Mouse (Mus musculus) heart, embryonic 16.5 days (tissue): Measurements from ENCODE around the gene Cd19. TPM values are rescaled to one million over a fixed set of nuclear protein-coding genes. Genes with fewer than 3 reads are reported as not detected.
"Not testable (repeated sequence)": the region's sequence is repeated elsewhere in the genome, so short reads cannot be mapped to it uniquely, and the experiment has no call there.

Experiments
- ATAC-seq: fragments of 200-750 bp; cut with Nextera tagmentation; replicated peaks from 2 replicates; pipeline ENCODE4 v1.8.0; 2017; ENCODE audit warnings: moderate number of reproducible peaks; ENCODE audit not compliant: insufficient read depth, low FRiP score; ENCODE audit errors: extremely low read depth
- H3K27ac ChIP-seq: fragments of 300-500 bp; sonication (generic); 2 replicates; pipeline ENCODE4 v1.5.1; 2014; ENCODE audit warnings: mild to moderate bottlenecking, low read length, control low read depth, moderate library complexity
- H3K27me3 ChIP-seq: fragments of 300-500 bp; sonication (generic); 2 replicates; pipeline ENCODE4 v1.6.1; 2014; ENCODE audit warnings: low read length, mixed read lengths; ENCODE audit not compliant: control insufficient read depth, insufficient read depth
- H3K36me3 ChIP-seq: fragments of 300-500 bp; sonication (generic); 2 replicates; pipeline ENCODE4 v1.6.1; 2014; ENCODE audit not compliant: control insufficient read depth, insufficient read depth
- H3K4me1 ChIP-seq: fragments of 300-500 bp; sonication (generic); 2 replicates; pipeline ENCODE4 v1.6.1; 2014; ENCODE audit warnings: low read length, mixed read lengths; ENCODE audit not compliant: control insufficient read depth, insufficient read depth
- H3K4me2 ChIP-seq: fragments of 300-500 bp; sonication (generic); 2 replicates; pipeline ENCODE4 v1.6.1; 2014; ENCODE audit warnings: low read depth, mild to moderate bottlenecking, control low read depth, low read length
- H3K4me3 ChIP-seq: fragments of 300-500 bp; sonication (generic); 2 replicates; pipeline ENCODE4 v1.5.1; 2014; ENCODE audit warnings: mild to moderate bottlenecking, control low read depth, low read length
- H3K9ac ChIP-seq: fragments of 300-500 bp; sonication (generic); 2 replicates; pipeline ENCODE4 v1.6.1; 2014; ENCODE audit warnings: low read length, control low read depth
- H3K9me3 ChIP-seq: fragments of 300-500 bp; sonication (generic); replicated peaks from 2 replicates; pipeline ENCODE4 v1.6.1; 2016; ENCODE audit warnings: low read length; ENCODE audit not compliant: control insufficient read depth
- WGBS: fragments of 180-500 bp; shearing (Covaris S2); extraction: QIAGEN DNeasy Blood & Tissue Kit; methylation state at CpG from one replicate; pipeline ENCODE4 v1.1.7; 2014; 5-methylcytosine and 5-hydroxymethylcytosine counted together
- polyA plus RNA-seq: library from polyadenylated mRNA; unstranded; fragments of >200 nt; fragmentation: Nextera tagmentation; extraction: Ambion mirVana; gene quantifications from 2 replicates; pipeline ENCODE4 v1.2.1, GENCODE M21; 2015

Gene Cd19
- polyA plus RNA-seq, 1 experiment from 2014 or later, result 0.09 TPM

DNA sequence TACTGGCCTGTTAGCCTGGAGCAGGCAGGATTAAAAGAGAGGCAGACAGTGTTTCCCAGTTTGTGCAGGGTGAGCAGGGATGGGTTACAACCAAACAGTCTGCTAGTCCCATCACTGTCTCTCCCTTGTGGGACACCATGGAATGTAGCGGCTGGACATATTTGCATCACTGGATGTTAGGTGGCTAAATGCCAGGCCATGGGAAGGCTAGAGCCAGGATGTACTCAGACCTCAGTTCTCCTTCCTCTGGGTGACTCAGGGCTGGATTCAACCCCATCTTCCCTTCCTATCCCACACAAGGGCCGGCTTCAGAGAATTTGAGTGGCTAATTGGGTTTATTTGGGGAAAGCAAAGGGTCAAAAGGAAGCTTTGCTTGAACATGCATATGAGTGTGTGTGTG is 6.0 kb downstream of the Cd19 start:
- Histone ChIP-seq H3K9me3 (no peaks in the 10 kb centered on the region), H3K9ac (no peak overlapping the region), H3K4me1 (no peaks in the 10 kb centered on the region), H3K27me3 (peaks cover 2% of the 10 kb centered on the region; the same call in 1 of the 2 replicates), H3K36me3 (no peaks in the 10 kb centered on the region), H3K4me3 (no peak overlapping the region), H3K27ac (no peak overlapping the region), H3K4me2 (no peak overlapping the region)
- no peak for ATAC-seq
- WGBS, result 73% methylated on average over 2 of the region's 2 CpGs

DNA sequence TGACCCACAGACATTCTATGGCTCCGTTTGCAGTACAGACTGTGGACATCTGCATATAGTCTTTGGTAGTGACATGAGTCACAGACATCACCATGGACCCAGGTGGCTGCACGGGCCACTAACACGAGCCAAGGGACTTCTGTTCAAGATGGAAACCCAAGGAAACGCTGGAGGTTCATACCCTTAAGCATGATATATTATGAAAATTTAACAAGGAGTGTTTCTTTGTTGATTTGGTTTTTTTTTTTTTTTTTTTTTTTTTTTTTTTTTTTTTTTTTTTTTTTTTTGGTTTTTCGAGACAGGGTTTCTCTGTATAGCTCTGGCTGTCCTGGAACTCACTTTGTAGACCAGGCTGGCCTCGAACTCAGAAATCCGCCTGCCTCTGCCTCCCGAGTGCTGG is 12.2 kb downstream of the Cd19 start:
- H3K36me3 ChIP-seq, H3K4me3 ChIP-seq, H3K4me2 ChIP-seq, H3K9me3 ChIP-seq, H3K9ac ChIP-seq, H3K27ac ChIP-seq, H3K4me1 ChIP-seq, H3K27me3 ChIP-seq, ATAC-seq: not testable (repeated sequence)
- WGBS, result 71% methylated on average over 6 of the region's 8 CpGs

DNA sequence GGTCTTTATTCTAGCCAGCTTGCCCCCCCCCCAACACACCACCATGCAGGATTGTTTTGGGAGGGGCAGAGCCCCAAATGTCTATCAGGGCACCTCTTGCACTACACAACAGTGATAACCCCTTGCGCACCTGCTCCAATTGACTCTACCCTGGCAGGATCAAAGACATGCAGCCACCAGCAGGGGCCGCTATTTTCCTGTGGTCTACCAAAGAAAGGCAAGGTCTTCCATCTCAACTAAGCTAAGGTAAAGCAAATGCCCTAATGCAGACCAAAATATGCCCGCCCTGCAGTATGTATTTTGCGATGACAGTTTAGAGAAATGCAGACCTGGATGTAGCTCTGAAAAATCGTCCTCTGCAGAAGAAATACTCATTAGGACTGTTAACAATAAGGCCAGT is 15.1 kb downstream of the Cd19 start:
- no peak overlapping the region for H3K9ac ChIP-seq
- WGBS, result 4% methylated on average over 5 of the region's 5 CpGs
- no peak for ATAC-seq
- H3K4me2 ChIP-seq, result no peak overlapping the region
- H3K4me3 ChIP-seq, result no peak overlapping the region
- no peak overlapping the region for H3K27ac ChIP-seq
- no peaks in the 10 kb centered on the region for H3K9me3 ChIP-seq
- peaks cover 10% of the 10 kb centered on the region for H3K4me1 ChIP-seq
- H3K36me3 ChIP-seq, result no peaks in the 10 kb centered on the region
- no peaks in the 10 kb centered on the region for H3K27me3 ChIP-seq

DNA sequence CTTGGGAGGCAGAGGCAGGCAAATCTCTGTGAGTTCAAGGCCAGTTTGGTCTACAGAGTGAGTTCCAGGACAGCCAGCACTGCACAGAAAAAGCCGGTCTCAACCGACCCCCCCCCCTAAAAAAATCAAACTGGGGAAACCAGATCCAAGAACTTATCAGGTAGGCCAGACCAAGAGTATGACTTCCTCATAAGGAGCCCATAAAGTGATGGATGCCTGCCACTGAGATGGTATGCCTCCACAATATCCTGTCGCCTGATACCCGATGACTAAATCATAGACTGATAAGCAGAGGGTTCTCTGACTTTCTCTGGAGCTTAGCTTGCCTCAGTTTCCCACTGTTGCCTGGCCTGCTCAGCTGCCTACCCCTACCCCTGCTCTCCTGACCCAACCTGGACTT is 16.9 kb downstream of the Cd19 start:
- Histone ChIP-seq H3K4me2 (no peak overlapping the region), H3K9me3 (no peaks in the 10 kb centered on the region), H3K4me3 (no peak overlapping the region), H3K27ac (no peak overlapping the region), H3K27me3 (no peaks in the 10 kb centered on the region), H3K9ac (no peak overlapping the region), H3K4me1 (peaks cover 10% of the 10 kb centered on the region), H3K36me3 (no peaks in the 10 kb centered on the region)
- WGBS, result 84% methylated on average over 4 of the region's 4 CpGs
- ATAC-seq, result no peak

DNA sequence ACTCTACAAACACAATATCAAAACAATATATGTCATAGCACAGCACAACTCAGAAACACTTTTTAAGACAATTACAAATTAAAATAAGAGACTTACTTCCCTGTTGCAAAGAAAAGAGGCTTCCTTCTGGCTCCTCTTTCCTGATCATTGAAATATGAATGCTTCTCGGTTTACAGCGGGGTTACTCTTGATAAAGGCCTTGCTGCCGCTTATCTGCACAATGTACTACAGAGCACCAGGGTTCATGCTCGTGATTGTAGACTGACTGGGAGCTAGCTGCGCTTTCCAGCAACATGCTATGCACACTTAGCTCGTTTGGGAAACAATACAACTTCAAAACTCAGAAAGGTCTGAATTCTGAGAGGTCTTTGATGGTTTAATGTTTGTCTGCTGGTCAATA is 17.5 kb downstream of the Cd19 start:
- H3K4me3 ChIP-seq, result peak overlapping the region; percentile 10
- peaks cover 10% of the 10 kb centered on the region for H3K4me1 ChIP-seq
- H3K4me2 ChIP-seq, result peak overlapping the region; percentile 58
- peak overlapping the region; percentile 59; the same call in 1 of the 2 replicates for H3K9ac ChIP-seq
- H3K27me3 ChIP-seq, result no peaks in the 10 kb centered on the region
- no peaks in the 10 kb centered on the region for H3K36me3 ChIP-seq
- H3K9me3 ChIP-seq, result no peaks in the 10 kb centered on the region
- WGBS, result 44% methylated on average over 6 of the region's 6 CpGs
- no peak for ATAC-seq
- H3K27ac ChIP-seq, result no peak overlapping the region

DNA sequence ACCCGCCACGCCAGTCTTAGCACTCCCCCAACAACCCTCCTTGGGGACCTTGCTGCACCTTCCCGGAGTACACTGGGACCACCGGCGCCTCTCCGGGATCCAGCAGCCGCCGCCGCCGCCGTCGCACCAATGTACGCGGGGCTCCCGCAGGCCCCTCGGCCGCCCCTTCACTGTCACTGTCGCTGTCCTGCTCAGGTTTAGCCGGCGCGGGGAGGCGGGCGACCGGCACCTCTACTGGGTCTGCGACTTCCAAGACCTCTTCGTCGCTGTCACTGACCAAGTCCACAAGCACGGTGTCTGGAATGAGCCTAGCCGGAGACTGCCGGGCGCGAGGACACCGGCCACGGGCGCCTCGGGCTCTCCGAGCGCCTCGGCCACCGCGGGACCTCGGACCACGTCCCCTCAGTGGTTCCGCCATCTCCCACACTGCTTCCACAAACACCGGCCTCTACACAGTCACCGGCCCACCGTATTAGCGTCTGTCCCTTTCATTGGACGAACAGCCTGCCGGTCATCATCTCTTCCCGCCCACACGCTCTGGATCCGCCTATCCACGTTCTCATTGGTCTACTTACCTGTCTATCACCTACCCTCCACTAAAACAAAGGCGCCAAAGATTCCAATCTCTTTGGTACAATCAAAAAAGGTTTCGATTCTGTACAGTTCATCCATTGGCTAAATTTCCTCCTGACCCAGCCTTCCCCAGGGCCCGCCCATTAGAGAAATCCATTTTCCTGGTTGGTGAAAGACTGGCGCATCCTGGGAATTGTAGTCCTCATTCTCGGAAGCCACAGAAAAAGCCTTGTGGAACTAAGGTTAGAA is 18.2 kb downstream of the Cd19 start, which contains the start of gene Nfatc2ip:
Nfatc2ip (minus strand) TSS at position 440 of the 822 bp plus-strand sequence.
- under 1% methylated on average over 59 of the region's 59 CpGs for WGBS
- Histone ChIP-seq H3K36me3 (0 out of 2 replicates have a peak, but pooled peaks cover 2% of the 10 kb centered on the region), H3K9ac (peak within 1 kb of the TSS; percentile 89), H3K4me1 (peaks cover 10% of the 10 kb centered on the region), H3K9me3 (no peaks in the 10 kb centered on the region), H3K4me2 (peak within 1 kb of the TSS; percentile 89), H3K27me3 (no peaks in the 10 kb centered on the region), H3K4me3 (peak within 1 kb of the TSS; percentile 96), H3K27ac (peak within 1 kb of the TSS; percentile 73)
- ATAC-seq, result peak; percentile 100

DNA sequence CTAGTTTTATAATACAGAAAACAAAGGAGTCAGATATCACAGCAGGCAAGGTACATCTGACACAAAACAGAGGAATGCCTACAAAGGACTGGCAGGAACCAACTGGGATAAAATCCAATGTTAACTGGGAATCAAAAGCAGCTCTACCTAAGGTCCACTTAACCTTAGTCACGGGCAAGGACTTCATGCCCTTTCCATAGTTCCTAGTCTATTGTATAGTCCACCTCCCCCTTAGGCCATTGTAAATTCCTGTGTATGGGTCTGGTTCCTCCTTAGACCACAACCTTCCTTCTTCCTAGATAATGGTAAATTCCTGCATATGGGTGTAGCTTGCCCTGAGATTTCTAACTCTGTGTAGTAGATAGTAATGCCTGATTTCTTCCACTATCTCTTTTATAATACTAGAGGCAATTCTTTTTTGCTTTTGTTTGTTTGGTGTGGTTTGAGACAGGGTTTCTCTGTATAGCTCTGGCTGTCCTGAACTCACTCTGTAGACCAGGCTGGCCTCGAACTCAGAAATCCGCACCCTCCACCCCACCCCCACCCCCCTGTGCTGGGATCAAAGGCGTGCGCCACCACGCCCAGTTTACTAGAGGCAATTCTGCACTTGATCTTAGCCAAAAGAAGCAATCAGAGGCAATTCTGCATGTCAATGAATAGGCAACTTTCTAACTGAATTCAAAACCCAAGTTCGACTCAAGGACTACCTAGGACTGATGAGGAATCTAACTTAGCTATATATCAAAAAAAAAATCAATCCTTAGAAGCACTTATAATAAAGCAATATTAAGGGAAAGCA is 22.4 kb downstream of the Cd19 start:
- H3K4me3 ChIP-seq, ATAC-seq, H3K4me2 ChIP-seq, H3K9me3 ChIP-seq, H3K27ac ChIP-seq, H3K4me1 ChIP-seq, H3K9ac ChIP-seq, H3K27me3 ChIP-seq: not testable (repeated sequence)
- H3K36me3 ChIP-seq, result peaks cover 21% of the 10 kb centered on the region
- WGBS, result 91% methylated on average over 7 of the region's 7 CpGs

DNA sequence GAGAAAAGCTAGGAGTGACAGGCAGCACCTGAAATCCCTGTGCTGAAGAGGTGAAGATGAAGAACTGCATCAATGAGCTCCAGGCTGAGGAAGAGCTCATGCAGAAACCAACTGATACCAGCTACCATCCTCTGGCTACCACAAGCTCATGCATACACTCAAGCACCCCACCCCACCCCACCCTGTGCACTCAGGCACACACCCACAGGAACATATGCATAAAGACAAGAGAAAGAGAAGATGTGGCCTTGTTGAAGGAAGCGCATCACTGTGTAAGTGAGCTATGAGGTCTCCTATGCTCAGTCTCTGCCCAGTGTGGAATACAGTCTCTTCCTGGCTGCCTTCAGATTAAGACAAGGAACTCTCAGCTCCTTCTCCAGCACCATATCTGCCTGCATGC is 26.5 kb downstream of the Cd19 start:
- peaks cover 32% of the 10 kb centered on the region for H3K36me3 ChIP-seq
- no peak for ATAC-seq

DNA sequence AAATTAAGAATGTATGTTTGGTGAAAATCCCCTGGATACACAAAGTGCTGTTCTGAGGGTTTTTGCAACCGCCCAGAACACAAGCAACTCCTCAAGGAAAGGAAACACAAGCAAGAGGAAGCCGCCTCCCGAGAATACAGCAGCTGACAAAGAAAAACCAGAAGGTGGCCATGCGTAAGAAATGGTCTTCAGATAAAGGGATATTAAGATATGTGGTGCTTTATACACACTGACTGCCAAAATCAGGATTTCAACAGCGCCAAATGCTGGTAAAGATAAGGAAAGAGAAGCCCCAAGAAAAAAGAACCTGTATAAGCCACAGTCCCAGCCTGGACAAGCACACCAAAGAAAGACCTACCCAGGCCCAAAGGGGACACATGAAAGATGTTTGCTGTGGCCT is 31.1 kb downstream of the Cd19 start:
- Histone ChIP-seq H3K27me3 (no peaks in the 10 kb centered on the region), H3K4me3 (no peak overlapping the region), H3K36me3 (peaks cover 14% of the 10 kb centered on the region), H3K9ac (no peak overlapping the region), H3K4me1 (no peaks in the 10 kb centered on the region), H3K9me3 (no peaks in the 10 kb centered on the region), H3K27ac (no peak overlapping the region), H3K4me2 (no peak overlapping the region)
- ATAC-seq, result no peak
- 76% methylated on average over 5 of the region's 5 CpGs for WGBS

More for the DNA sequence above, 26.5 kb downstream of the Cd19 start:
- Histone ChIP-seq H3K4me1 (no peaks in the 10 kb centered on the region), H3K27me3 (no peaks in the 10 kb centered on the region), H3K9ac (no peak overlapping the region), H3K4me2 (no peak overlapping the region), H3K4me3 (no peak overlapping the region), H3K27ac (no peak overlapping the region), H3K9me3 (no peaks in the 10 kb centered on the region)
- WGBS, result 96% methylated on average over 1 of the region's 1 CpGs
